Mouse (Mus musculus): ENCODE results near the gene Ksr1.

GRCm38 (mm10) chr11:79151874-79152273 lies 5.7 kb upstream of the Ksr1 start:
- TF ChIP-seq CTCF (IDR thresholded peaks at IDR 0.05; ENCODE audit: borderline replicate concordance, control insufficient read depth, extremely low read depth, insufficient read depth, low read length, poor library complexity) (no peak), POLR2A (IDR thresholded peaks at IDR 0.05; ENCODE audit: control insufficient read depth, extremely low read depth, insufficient read depth, low read length, poor library complexity) (no peak)
